Mouse (Mus musculus) macrophage (primary cell): ENCODE measurements around the gene Rbm34. TPM values are rescaled to one million over a fixed set of nuclear protein-coding genes. Genes with fewer than 3 reads are reported as not detected.
A peak's percentile ranks its signal among the peaks of the same experiment; 100 is the strongest.

Experiments used
- H3K27ac ChIP-seq: fragments of 350-480 bp; formaldehyde crosslinking; 2 replicates; pipeline ENCODE4 v1.9.0; 2021
- H3K36me3 ChIP-seq: fragments of 350-480 bp; formaldehyde crosslinking; 2 replicates; pipeline ENCODE4 v1.9.0; 2021; ENCODE audit errors: inconsistent target
- H3K4me3 ChIP-seq: fragments of 350-480 bp; formaldehyde crosslinking; 2 replicates; pipeline ENCODE4 v1.9.0; 2021; ENCODE audit errors: inconsistent target
- H3K79me2 ChIP-seq: fragments of 350-480 bp; formaldehyde crosslinking; 2 replicates; pipeline ENCODE4 v1.9.0; 2021; ENCODE audit errors: inconsistent target
- WGBS: methylation state at CpG from one replicate; pipeline ENCODE4 v1.1.7; 2026; ENCODE audit warnings: inconsistent platforms; ENCODE audit not compliant: missing documents; 5-methylcytosine and 5-hydroxymethylcytosine counted together
- polyA plus RNA-seq: library from polyadenylated mRNA; stranded (reverse); fragments of 250-400 nt; gene quantifications from 3 replicates; pipeline ENCODE4 v1.2.4, GENCODE M21; 2018; ENCODE audit warnings: inconsistent platforms

Rbm34 gene
- polyA plus RNA-seq, 1 experiment from 2014 or later = 19.6 TPM

GRCm38 (mm10) chr8:126973686-126974265 is 2.9 kb upstream of the Rbm34 start:
- H3K4me3 ChIP-seq = no peak overlapping the region
- peaks cover 20% of the 10 kb centered on the region for H3K79me2 ChIP-seq
- no peak overlapping the region for H3K27ac ChIP-seq
- WGBS = 28% methylated on average over 9 of the region's 9 CpGs
- H3K36me3 ChIP-seq = peaks cover 5% of the 10 kb centered on the region

GRCm38 (mm10) chr8:126972649-126973048 is 1.8 kb upstream of the Rbm34 start:
- H3K79me2 ChIP-seq = peaks cover 30% of the 10 kb centered on the region

DNA sequence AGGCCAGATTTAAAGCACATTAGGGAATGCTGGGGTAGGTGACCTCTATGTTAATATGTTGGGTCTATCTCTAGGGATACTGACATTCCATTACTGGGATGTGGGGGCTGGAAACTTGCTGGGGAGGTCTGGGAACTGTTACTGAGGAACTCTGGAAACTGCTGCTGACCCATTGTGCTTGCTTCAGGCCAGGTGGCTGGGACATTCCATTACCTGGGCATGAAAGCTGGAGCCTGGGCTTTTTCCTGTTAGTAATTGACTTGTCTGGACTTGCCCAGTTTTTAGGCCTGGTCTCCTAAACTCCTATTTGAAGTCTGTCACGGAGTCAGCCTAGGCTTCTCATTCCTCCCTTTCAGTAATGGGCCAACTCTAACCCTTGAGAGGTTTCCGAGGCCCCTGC is 1.2 kb upstream of the Rbm34 start:
- H3K4me3 ChIP-seq = no peak overlapping the region
- H3K79me2 ChIP-seq = peaks cover 33% of the 10 kb centered on the region
- 88% methylated on average over 2 of the region's 2 CpGs for WGBS
- H3K36me3 ChIP-seq = peaks cover 20% of the 10 kb centered on the region
- H3K27ac ChIP-seq = no peak overlapping the region

More at GRCm38 (mm10) chr8:126972649-126973048, 1.8 kb upstream of the Rbm34 start:
- H3K27ac ChIP-seq = no peak overlapping the region
- peaks cover 14% of the 10 kb centered on the region for H3K36me3 ChIP-seq
- 88% methylated on average over 2 of the region's 2 CpGs for WGBS
- no peak overlapping the region for H3K4me3 ChIP-seq

GRCm38 (mm10) chr8:126971314-126971664 is 418 bp upstream of the Rbm34 start:
- WGBS = 13% methylated on average over 13 of the region's 13 CpGs
- peaks cover 21% of the 10 kb centered on the region for H3K36me3 ChIP-seq
- H3K27ac ChIP-seq = peak overlapping the region; percentile 48
- H3K4me3 ChIP-seq = peak overlapping the region; percentile 62
- H3K79me2 ChIP-seq = peaks cover 33% of the 10 kb centered on the region

DNA sequence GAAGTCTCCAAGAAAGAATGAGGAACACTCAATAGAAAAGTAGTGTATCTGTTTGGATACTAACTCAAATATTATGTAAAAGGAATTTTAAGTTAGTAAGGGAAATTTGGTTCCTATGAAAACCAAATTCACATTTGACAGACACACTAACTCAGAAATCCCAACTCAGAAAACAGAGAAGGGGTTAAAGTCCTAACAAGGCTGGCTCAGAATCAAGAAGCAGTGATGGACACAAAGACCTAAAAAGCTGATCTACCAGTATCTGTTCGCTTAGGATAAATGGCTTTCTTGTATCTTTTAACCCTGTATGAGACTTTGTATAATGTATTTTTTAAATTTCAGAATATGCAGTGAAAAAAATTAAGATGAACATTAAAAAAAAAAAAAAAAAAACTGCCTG is 1.3 kb downstream of the Rbm34 start:
- WGBS = no CpG with 5 or more reads among the region's 1 CpGs
- peak overlapping the region; percentile 62; the same call in 1 of the 2 replicates for H3K4me3 ChIP-seq

DNA sequence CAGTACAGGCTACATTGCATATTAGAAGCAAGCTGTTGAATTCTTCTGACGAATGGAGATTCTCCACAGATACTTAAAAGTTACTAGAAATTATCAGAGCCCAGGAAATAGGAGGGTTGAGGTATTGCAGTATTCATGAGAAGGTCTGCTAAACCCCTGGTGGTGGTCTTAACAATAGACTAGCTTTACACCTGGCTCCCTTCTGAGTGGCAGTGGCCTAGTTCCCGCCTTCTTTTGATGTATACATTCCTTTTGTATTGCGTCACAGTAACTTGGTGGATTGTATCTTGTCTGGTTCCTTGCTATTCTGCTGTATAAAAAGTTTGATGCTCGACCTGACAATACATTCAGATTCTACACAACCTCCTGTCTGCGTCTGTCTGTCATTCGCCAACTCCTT is 2.8 kb downstream of the Rbm34 start:
- H3K27ac ChIP-seq = no peak overlapping the region
- no peak overlapping the region for H3K4me3 ChIP-seq
- H3K36me3 ChIP-seq = peaks cover 23% of the 10 kb centered on the region
- WGBS = 95% methylated on average over 6 of the region's 6 CpGs
- H3K79me2 ChIP-seq = peaks cover 33% of the 10 kb centered on the region

More for the DNA sequence above, 1.3 kb downstream of the Rbm34 start:
- H3K36me3 ChIP-seq = peaks cover 21% of the 10 kb centered on the region
- H3K27ac ChIP-seq = no peak overlapping the region
- peaks cover 33% of the 10 kb centered on the region for H3K79me2 ChIP-seq

GRCm38 (mm10) chr8:126965246-126965645 is 5.6 kb downstream of the Rbm34 start:
- 84% methylated on average over 6 of the region's 6 CpGs for WGBS
- H3K79me2 ChIP-seq = peaks cover 28% of the 10 kb centered on the region
- H3K4me3 ChIP-seq = no peak overlapping the region
- H3K27ac ChIP-seq = no peak overlapping the region
- H3K36me3 ChIP-seq = peaks cover 52% of the 10 kb centered on the region

DNA sequence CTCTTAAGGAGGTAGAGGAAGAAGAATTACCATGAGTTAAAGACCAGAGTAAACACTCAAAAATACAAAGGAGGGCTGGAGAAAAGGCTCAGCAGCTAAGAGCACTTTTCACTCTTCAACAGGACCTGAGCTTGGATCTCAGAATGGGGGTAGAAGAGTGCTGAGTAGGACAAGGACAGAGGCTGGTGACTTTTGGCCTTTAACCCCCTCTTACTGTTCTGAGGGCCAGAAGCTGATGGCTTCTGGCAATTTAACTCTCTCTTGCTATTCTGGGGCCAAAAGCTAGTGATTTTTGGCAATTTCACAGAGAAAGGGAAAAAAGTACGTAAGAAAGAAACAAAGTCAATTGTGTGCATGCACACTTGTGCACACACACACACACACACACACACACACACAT is 8.0 kb downstream of the Rbm34 start:
- H3K27ac ChIP-seq = no peak overlapping the region
- H3K79me2 ChIP-seq = peaks cover 5% of the 10 kb centered on the region; the same call in 1 of the 2 replicates
- H3K36me3 ChIP-seq = peaks cover 55% of the 10 kb centered on the region
- 100% methylated on average over 1 of the region's 1 CpGs for WGBS
- no peak overlapping the region for H3K4me3 ChIP-seq

DNA sequence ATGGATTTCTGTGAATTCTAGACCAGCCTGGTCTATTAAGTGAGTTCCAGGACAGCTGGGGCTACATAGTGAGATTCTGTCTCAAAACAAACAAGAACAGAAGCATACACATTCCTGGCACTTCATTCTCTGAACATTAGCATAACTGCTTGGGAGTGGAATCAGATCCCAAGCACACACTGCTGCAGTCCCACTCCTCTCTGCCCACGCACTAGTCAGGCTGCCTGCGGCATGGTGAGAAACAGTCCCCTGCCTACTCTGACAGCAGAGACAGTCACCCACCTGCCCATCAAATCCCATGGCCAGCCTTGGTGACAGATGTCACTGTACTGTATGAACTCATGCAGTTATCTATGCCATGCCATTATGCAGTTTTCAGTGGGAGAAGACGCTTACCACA is 9.4 kb downstream of the Rbm34 start:
- WGBS = 100% methylated on average over 3 of the region's 3 CpGs
- H3K4me3 ChIP-seq = no peak overlapping the region
- peaks cover 60% of the 10 kb centered on the region for H3K36me3 ChIP-seq
- H3K27ac ChIP-seq = no peak overlapping the region
- H3K79me2 ChIP-seq = no peaks in the 10 kb centered on the region; the same call in 1 of the 2 replicates

DNA sequence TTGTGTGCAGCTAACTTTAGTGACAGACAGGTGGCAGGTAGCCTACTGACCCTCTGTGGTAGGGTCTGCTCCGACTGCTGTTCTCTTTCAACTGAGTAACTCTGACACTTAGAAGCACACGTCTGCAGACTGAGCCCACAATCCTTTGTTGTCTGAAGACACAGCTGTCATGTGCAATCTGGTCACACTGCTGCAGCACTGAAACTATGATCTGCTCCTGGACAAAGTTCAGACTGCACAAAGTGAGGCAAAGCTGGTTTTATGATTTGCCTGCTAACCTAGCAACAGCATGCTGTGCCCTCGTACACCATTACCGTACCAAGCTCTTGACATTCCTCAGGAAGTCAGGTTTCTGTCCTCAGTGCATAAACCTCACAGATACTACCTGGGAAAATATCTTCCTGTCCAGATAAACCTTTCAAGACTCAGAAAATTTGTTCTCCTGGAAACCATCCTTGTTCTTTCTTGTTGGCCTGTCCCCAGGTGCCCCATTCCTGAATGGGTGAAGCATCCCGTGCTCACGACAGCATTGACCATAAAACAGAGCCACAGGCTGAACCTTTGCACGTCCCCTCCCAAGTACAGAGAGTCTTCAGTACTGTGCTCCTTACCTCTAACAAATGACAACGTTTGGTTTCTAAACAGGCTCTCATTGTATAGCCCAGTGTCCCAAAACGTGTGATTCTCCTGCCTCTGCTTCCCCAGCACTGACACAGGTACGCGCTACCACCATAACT is 18.8 kb downstream of the Rbm34 start:
- Histone ChIP-seq H3K27ac (no peak overlapping the region), H3K36me3 (peaks cover 72% of the 10 kb centered on the region), H3K4me3 (no peak overlapping the region)

DNA sequence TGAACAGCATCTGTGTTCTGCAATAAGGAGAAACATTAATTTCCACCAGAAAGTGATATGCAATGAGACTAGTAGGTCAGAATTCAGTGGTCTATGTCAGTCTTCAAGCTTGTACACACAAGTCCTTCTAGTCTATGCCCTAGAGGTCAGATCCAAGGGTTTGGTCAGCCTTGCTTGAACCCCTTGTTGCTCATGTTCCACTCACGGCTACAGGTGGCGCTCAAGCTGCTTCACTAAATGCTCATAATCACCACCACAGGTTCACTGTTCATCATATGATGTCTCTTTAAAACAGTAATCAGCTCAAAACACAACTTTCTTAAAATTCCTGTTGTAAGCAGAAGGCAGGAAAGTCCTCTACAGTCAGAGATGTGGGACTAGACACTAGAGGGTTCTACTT is 21.3 kb downstream of the Rbm34 start:
- peaks cover 47% of the 10 kb centered on the region for H3K36me3 ChIP-seq
- no peak overlapping the region for H3K27ac ChIP-seq
- H3K4me3 ChIP-seq = no peak overlapping the region
- peaks cover 9% of the 10 kb centered on the region for H3K79me2 ChIP-seq
- WGBS = 85% methylated on average over 2 of the region's 2 CpGs

More for the DNA sequence above, 18.8 kb downstream of the Rbm34 start:
- no peaks in the 10 kb centered on the region for H3K79me2 ChIP-seq
- WGBS = 95% methylated on average over 11 of the region's 11 CpGs

- Histone ChIP-seq H3K36me3 (peaks cover 24% of the 10 kb centered on the region), H3K4me3 (no peak overlapping the region), H3K27ac (peak overlapping the region; percentile 70), H3K79me2 (peaks cover 40% of the 10 kb centered on the region)
- 92% methylated on average over 7 of the region's 7 CpGs for WGBS
Measured at GRCm38 (mm10) chr8:126946444-126946843, 24.4 kb downstream of the Rbm34 start.

- Histone ChIP-seq H3K4me3 (peak within 1 kb of the TSS; percentile 94), H3K36me3 (peaks cover 17% of the 10 kb centered on the region; the same call in 1 of the 2 replicates), H3K27ac (peak within 1 kb of the TSS; percentile 74), H3K79me2 (peaks cover 47% of the 10 kb centered on the region)
- WGBS = 2% methylated on average over 48 of the region's 48 CpGs
Measured at GRCm38 (mm10) chr8:126945730-126946163, 25.1 kb downstream of the Rbm34 start, which contains the start of gene Tomm20. TSS of gene Tomm20 (minus strand) at chr8:126945844.

DNA sequence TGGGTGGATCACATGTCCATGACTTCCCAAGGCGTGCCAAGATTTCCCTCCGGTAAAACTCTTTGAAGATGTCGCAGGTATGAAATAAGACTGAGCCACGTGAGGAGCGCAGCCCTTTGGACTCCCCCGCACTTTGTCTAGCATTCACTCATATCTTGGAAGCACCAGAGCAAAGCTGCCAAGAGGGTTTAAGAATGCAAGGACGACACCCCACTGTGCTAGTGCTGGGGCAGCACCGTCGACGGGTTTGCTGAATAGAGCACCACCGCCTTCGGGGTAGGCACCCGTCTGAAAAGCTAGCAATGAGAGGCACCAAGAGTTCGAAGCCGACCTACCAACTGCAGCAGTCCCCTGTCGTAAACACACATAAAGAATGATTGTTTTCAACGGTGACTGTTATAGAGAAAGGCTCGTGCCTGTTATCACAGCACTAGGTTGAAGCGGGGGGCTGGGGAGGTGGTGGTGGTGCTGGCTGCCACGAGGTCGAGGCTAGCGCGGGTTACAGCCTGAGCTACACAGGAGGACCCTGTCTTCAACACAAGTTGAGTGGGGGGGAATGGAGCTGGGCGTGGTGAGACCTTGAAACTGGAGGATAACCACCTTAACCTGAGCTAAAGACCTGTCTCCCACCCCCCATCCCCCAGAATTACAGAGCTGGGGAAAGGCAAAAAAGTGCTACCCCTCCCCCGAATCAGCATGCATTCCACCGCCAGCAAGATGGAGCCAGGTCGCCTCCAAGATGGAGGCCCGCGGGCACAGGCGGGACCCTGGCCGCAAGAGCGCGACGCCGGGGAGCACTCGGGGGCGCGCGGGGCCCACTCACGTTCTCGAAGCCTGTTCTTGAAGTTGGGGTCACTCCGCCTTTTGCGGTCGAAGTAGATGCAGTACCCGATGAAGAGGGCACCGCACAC is 25.8 kb downstream of the Rbm34 start:
- H3K36me3 ChIP-seq = peaks cover 10% of the 10 kb centered on the region; the same call in 1 of the 2 replicates
- H3K79me2 ChIP-seq = peaks cover 54% of the 10 kb centered on the region
- peak overlapping the region; percentile 94 for H3K4me3 ChIP-seq
- under 1% methylated on average over 41 of the region's 46 CpGs for WGBS
- H3K27ac ChIP-seq = peak overlapping the region; percentile 74
